Comparison of ENCODE assay signal across 26 mouse cellular contexts in the genomic region with DNA sequence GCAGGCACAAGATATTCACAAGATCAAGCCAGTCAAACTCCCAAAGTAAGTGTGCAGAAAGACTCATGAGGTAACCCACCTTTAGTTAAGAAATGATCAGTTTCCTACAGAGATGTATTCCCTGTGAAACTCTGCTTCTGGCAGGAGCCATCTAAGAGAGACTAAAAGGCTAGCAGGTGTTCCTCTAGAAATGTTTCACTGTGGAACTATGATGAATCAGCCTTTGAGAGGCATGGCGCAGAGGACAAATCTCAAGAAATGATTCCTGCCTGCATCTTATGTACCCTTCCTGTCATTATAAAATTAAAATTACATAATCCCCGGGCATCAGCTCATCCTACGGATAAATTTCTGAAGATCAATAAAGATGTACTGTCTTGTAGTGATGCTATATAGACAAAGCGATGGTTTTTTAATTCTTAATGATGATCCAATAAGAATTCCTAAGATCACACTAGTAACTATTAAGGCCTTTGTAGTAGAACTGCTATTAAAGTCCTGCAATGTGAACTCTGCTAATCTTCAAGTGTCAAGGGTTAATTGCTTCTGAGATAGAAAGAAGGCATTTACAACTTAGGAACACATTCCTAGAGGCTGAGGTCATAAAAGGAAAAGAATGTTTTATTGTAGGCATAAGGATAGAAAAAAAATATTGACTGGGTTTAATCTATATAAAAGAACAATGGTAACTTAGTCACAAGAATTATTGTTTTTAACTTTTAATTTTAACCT.
"Had no signal": no experiment of that assay in that cellular context is flagged by ENCODE, and none has a peak within 500 bp of the region (broad histone marks: within the 10 kb centered on the region; RNA-seq: fewer than 3 reads in every experiment).

No protein-coding gene starts in this region.

- DNase-seq: gastrocnemius, postnatal 14 days; gastrocnemius, postnatal 36 days; heart, adult 11 months; heart, adult 2 months; heart, postnatal 14 days; heart, postnatal 36 days; kidney, adult 11 months; kidney, adult 2 months; kidney, adult 9 months; kidney, postnatal 14 days; kidney, postnatal 36 days; layer of hippocampus, adult 9-11 months; layer of hippocampus, postnatal 36 days; left cerebral cortex, postnatal 4 days; liver, embryonic 13.5 days had no signal

- H3K9ac ChIP-seq: heart, embryonic 13.5 days; heart, embryonic 15.5 days; hindbrain, embryonic 13.5 days; hindbrain, embryonic 15.5 days; kidney, embryonic 15.5 days; limb, embryonic 13.5 days; limb, embryonic 15.5 days; liver, embryonic 13.5 days; liver, embryonic 15.5 days had no signal

- H3K4me1 ChIP-seq: heart, embryonic 13.5 days; heart, embryonic 15.5 days; hindbrain, embryonic 13.5 days; hindbrain, embryonic 15.5 days; kidney, embryonic 15.5 days; limb, embryonic 13.5 days; limb, embryonic 15.5 days; liver, embryonic 13.5 days; liver, embryonic 15.5 days had no signal

- H3K9me3 ChIP-seq: heart, embryonic 13.5 days; heart, embryonic 15.5 days; hindbrain, embryonic 15.5 days; kidney, embryonic 15.5 days; limb, embryonic 15.5 days; liver, embryonic 13.5 days; liver, embryonic 15.5 days had no signal

- H3K27ac ChIP-seq: heart, adult 2 months; heart, embryonic 13.5 days; heart, embryonic 15.5 days; hindbrain, embryonic 13.5 days; hindbrain, embryonic 15.5 days; hindbrain, postnatal 0 days; kidney, embryonic 15.5 days; kidney, postnatal 0 days; limb, embryonic 13.5 days; limb, embryonic 15.5 days; liver, embryonic 13.5 days; liver, embryonic 15.5 days had no signal

- H3K4me3 ChIP-seq: heart, adult 2 months; heart, embryonic 13.5 days; heart, embryonic 15.5 days; hindbrain, embryonic 13.5 days; hindbrain, embryonic 15.5 days; kidney, embryonic 15.5 days; limb, embryonic 13.5 days; limb, embryonic 15.5 days; liver, embryonic 13.5 days; liver, embryonic 15.5 days had no signal

- H3K27me3 ChIP-seq: heart, embryonic 13.5 days; heart, embryonic 15.5 days; hindbrain, embryonic 13.5 days; hindbrain, embryonic 15.5 days; kidney, embryonic 15.5 days; limb, embryonic 13.5 days; limb, embryonic 15.5 days; liver, embryonic 13.5 days; liver, embryonic 15.5 days had no signal

- H3K4me2 ChIP-seq: heart, embryonic 11.5 days; heart, embryonic 13.5 days; heart, embryonic 15.5 days; hindbrain, embryonic 13.5 days; hindbrain, embryonic 15.5 days; kidney, embryonic 15.5 days; limb, embryonic 13.5 days; limb, embryonic 15.5 days; liver, embryonic 13.5 days; liver, embryonic 15.5 days had no signal

- H3K36me3 ChIP-seq: heart, embryonic 13.5 days; heart, embryonic 15.5 days; hindbrain, embryonic 13.5 days; hindbrain, embryonic 15.5 days; kidney, embryonic 15.5 days; limb, embryonic 13.5 days; limb, embryonic 15.5 days; liver, embryonic 13.5 days; liver, embryonic 15.5 days had no signal

- ATAC-seq: hindbrain, postnatal 0 days had no signal
